Mouse (Mus musculus): ENCODE results near the gene Slc16a1. TPM values are rescaled to one million over a fixed set of nuclear protein-coding genes. Genes with fewer than 3 reads are reported as not detected.

The Slc16a1 gene
- polyA plus RNA-seq (2012; rRNA removed), result 8.5 and 8.7 TPM in 2 replicates

GRCm38 (mm10) chr3:104638403-104638779, at the start of gene Slc16a1:
Slc16a1 (plus strand) TSS chr3:104638668.

Other genes with a start within 250 kb of the Slc16a1 start
- gene Lrig2, start 126.8 kb upstream of the Slc16a1 start, polyA plus RNA-seq (2012; rRNA removed), result 22.2 and 23.3 TPM in 2 replicates
- 1.9 and 2.1 TPM in 2 replicates for gene Ppm1j, start 142.4 kb downstream of the Slc16a1 start, polyA plus RNA-seq (2012; rRNA removed)
- gene Fam19a3, start 143.2 kb downstream of the Slc16a1 start, polyA plus RNA-seq (2012; rRNA removed), result 0.18 and 0.30 TPM in 2 replicates
- gene Rhoc, start 149.7 kb downstream of the Slc16a1 start, polyA plus RNA-seq (2012; rRNA removed), result 50.6 and 83.8 TPM in 2 replicates
- gene Mov10, start 179.9 kb downstream of the Slc16a1 start, polyA plus RNA-seq (2012; rRNA removed), result 7.1 and 12.7 TPM in 2 replicates
- 14.1 and 15.5 TPM in 2 replicates for gene St7l, start 225.3 kb downstream of the Slc16a1 start, polyA plus RNA-seq (2012; rRNA removed)
- 70.6 and 70.8 TPM in 2 replicates for gene Capza1, start 225.8 kb downstream of the Slc16a1 start, polyA plus RNA-seq (2012; rRNA removed)

Measured in central nervous system, embryonic 14 days (tissue).